Mouse (Mus musculus) midbrain, embryonic 13.5 days (tissue): ENCODE measurements around the gene Mettl22. TPM values are rescaled to one million over a fixed set of nuclear protein-coding genes. Genes with fewer than 3 reads are reported as not detected.
A peak's percentile ranks its signal among the peaks of the same experiment; 100 is the strongest.

Experiments used
- ATAC-seq: fragments of 200-750 bp; cut with Nextera tagmentation; 2 replicates; pipeline ENCODE4 v1.8.0; 2017; ENCODE audit warnings: mild to moderate bottlenecking, moderate TSS enrichment, moderate library complexity
- H3K27ac ChIP-seq: fragments of 300-500 bp; sonication (generic); 2 replicates; pipeline ENCODE4 v1.5.1; 2015; ENCODE audit warnings: inconsistent platforms, mild to moderate bottlenecking, moderate library complexity
- H3K27me3 ChIP-seq: fragments of 300-500 bp; sonication (generic); 2 replicates; pipeline ENCODE4 v1.6.1; 2015; ENCODE audit warnings: mild to moderate bottlenecking, inconsistent platforms
- H3K36me3 ChIP-seq: fragments of 300-500 bp; sonication (generic); 2 replicates; pipeline ENCODE4 v1.6.1; 2015; ENCODE audit warnings: mild to moderate bottlenecking, inconsistent platforms
- H3K4me1 ChIP-seq: fragments of 300-500 bp; sonication (generic); replicated peaks from 2 replicates; pipeline ENCODE4 v1.6.1; 2015; ENCODE audit warnings: inconsistent platforms
- H3K4me2 ChIP-seq: fragments of 300-500 bp; sonication (generic); replicated peaks from 2 replicates; pipeline ENCODE4 v1.6.1; 2015; ENCODE audit warnings: moderate library complexity, mild to moderate bottlenecking, inconsistent platforms
- H3K4me3 ChIP-seq: fragments of 300-500 bp; sonication (generic); replicated peaks from 2 replicates; pipeline ENCODE4 v1.5.1; 2015; ENCODE audit warnings: mild to moderate bottlenecking, inconsistent platforms
- H3K9ac ChIP-seq: fragments of 300-500 bp; sonication (generic); replicated peaks from 2 replicates; pipeline ENCODE4 v1.6.1; 2015; ENCODE audit warnings: mild to moderate bottlenecking, inconsistent platforms
- H3K9me3 ChIP-seq: fragments of 300-500 bp; sonication (generic); 2 replicates; pipeline ENCODE4 v1.6.1; 2016; ENCODE audit warnings: mild to moderate bottlenecking, inconsistent platforms
- WGBS: fragments of 180-500 bp; shearing (Covaris S2); methylation state at CpG from one replicate; pipeline ENCODE4 v1.1.7; 2015; 5-methylcytosine and 5-hydroxymethylcytosine counted together
- polyA plus RNA-seq: library from polyadenylated mRNA; unstranded; fragments of >200 nt; fragmentation: Nextera tagmentation; extraction: Ambion mirVana; gene quantifications from 2 replicates; pipeline ENCODE4 v1.2.1, GENCODE M21; 2015

The Mettl22 gene
- polyA plus RNA-seq, 1 experiment from 2014 or later = 31.4 TPM

DNA sequence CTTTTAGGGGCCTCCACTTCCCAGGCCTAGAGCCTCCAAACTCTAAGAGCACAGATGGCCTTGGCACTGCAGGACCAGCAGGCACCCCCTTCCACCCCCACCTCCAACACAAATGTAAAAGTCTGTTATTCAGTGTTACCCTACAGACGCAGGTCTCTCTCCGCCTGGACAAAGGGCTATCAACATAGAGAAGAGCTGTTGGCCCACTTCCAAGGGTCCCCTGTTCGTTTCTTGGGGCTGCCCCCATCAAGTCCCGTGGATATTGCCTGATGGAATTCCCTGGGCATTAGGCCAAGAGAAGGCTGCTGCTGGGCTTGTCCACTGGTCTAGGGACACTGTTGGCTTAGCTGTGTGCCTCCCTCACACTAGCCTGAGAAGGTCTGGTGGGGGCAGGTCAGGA lies 43.6 kb downstream of the Mettl22 start:
- peak overlapping the region; percentile 75 for H3K9ac ChIP-seq
- H3K9me3 ChIP-seq = no peaks in the 10 kb centered on the region
- H3K4me3 ChIP-seq = peak overlapping the region; percentile 64
- no peaks in the 10 kb centered on the region for H3K27me3 ChIP-seq
- peak overlapping the region; percentile 79 for H3K4me2 ChIP-seq
- WGBS = 14% methylated on average over 4 of the region's 4 CpGs
- no peak for ATAC-seq
- no peaks in the 10 kb centered on the region for H3K36me3 ChIP-seq
- peaks cover 43% of the 10 kb centered on the region for H3K4me1 ChIP-seq
- no peak overlapping the region for H3K27ac ChIP-seq

DNA sequence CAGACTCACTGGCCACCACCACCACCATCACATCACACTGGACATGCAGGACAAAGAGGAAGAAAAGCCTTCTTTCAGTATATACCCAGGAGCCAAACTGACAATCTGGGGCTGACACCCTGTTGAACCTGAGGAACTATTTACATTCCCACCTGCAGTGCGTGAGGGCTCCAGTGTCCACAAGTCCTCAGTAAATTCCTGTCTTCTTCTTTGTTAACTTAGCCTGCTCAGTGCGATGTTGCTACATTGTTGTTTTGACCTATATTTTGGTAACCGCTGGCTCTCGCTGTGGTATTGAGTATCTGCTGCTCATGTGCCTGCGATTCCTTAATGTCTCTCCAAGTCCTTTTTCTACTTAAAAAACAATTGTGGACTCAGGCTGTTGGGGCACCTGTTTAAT lies 49.9 kb downstream of the Mettl22 start:
- no peak overlapping the region for H3K9ac ChIP-seq
- peaks cover 10% of the 10 kb centered on the region; the same call in 1 of the 2 replicates for H3K27me3 ChIP-seq
- H3K4me2 ChIP-seq = no peak overlapping the region
- ATAC-seq = no peak
- 84% methylated on average over 5 of the region's 5 CpGs for WGBS
- H3K27ac ChIP-seq = no peak overlapping the region
- H3K4me1 ChIP-seq = peaks cover 44% of the 10 kb centered on the region
- no peak overlapping the region for H3K4me3 ChIP-seq
- peaks cover 6% of the 10 kb centered on the region; the same call in 1 of the 2 replicates for H3K36me3 ChIP-seq
- H3K9me3 ChIP-seq = no peaks in the 10 kb centered on the region

DNA sequence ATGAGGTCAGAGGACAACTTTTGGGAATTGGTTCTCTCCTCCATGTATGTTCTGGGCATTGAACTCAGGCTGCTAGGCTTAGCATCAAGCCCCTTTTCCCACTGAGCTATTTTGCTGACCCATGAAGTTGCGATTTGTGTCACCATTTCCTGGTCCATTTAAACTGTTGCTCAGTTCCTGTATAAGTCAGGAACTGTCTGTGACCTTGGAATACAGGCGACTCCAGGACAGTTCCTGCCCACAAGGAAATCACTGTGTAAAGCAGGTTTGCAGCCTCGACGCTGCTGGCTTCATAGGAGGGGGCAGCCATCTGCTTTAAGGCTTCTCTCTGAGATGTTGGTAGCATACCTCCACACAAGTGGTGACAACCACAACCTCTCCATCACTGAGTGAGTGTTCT lies 50.7 kb downstream of the Mettl22 start:
- no peaks in the 10 kb centered on the region for H3K9me3 ChIP-seq
- 88% methylated on average over 4 of the region's 4 CpGs for WGBS
- H3K4me1 ChIP-seq = peaks cover 45% of the 10 kb centered on the region
- no peak overlapping the region for H3K9ac ChIP-seq
- peaks cover 6% of the 10 kb centered on the region; the same call in 1 of the 2 replicates for H3K36me3 ChIP-seq
- H3K4me2 ChIP-seq = no peak overlapping the region
- H3K27ac ChIP-seq = no peak overlapping the region
- peaks cover 10% of the 10 kb centered on the region; the same call in 1 of the 2 replicates for H3K27me3 ChIP-seq
- no peak overlapping the region for H3K4me3 ChIP-seq
- ATAC-seq = no peak

- peak overlapping the region; percentile 79 for H3K27ac ChIP-seq
- peaks cover 10% of the 10 kb centered on the region; the same call in 1 of the 2 replicates for H3K27me3 ChIP-seq
- no peak overlapping the region for H3K9ac ChIP-seq
- peaks cover 30% of the 10 kb centered on the region for H3K4me1 ChIP-seq
- peak overlapping the region; percentile 17 for H3K4me2 ChIP-seq
- H3K36me3 ChIP-seq = peaks cover 6% of the 10 kb centered on the region; the same call in 1 of the 2 replicates
- 19% methylated on average over 11 of the region's 11 CpGs for WGBS
- H3K4me3 ChIP-seq = no peak overlapping the region
- peak; percentile 94 for ATAC-seq
- no peaks in the 10 kb centered on the region for H3K9me3 ChIP-seq
These were observed 53.0 kb downstream of the Mettl22 start for GRCm38 (mm10) chr16:8523480-8524144.

DNA sequence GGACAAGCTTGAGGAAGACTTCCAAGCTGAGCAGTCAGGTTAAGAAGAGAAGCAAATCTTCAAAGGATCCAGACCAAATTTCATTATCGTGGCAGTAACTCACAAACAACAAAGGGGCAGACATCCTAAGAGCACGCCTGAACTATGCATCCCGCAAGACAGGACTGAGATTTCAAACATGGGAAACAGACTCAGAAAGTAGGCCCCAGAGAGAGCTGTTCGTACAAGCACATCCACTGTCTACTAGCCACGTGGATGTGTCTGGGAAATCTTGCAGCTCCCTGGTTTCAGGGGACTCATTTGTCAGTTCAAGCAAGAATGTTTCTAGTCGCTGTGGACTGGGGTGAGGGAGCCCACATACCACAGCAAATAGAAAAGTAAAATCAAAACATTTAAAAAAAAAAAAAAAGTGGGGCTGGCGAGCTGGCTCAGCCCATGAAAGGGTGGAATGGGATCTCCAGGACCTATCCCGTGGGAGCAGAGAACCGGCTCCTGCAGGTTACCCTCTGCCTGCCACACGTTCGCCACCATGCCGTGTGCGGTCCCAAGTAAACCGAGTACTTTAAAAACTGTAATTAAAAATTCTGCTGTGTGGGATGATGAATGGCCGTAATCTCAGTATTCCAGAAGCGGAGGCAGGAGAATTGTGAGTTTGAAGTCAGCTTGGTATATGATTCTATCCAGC lies 53.7 kb downstream of the Mettl22 start:
- Histone ChIP-seq H3K4me3 (no peak overlapping the region), H3K27me3 (peaks cover 10% of the 10 kb centered on the region; the same call in 1 of the 2 replicates), H3K9me3 (no peaks in the 10 kb centered on the region), H3K9ac (no peak overlapping the region), H3K4me1 (peaks cover 30% of the 10 kb centered on the region), H3K27ac (peak overlapping the region; percentile 79), H3K36me3 (peaks cover 6% of the 10 kb centered on the region; the same call in 1 of the 2 replicates), H3K4me2 (peak overlapping the region; percentile 17)
- ATAC-seq = peak; percentile 61
- 60% methylated on average over 16 of the region's 16 CpGs for WGBS

- peaks cover 3% of the 10 kb centered on the region; the same call in 1 of the 2 replicates for H3K36me3 ChIP-seq
- H3K9ac ChIP-seq = no peak overlapping the region
- H3K9me3 ChIP-seq = no peaks in the 10 kb centered on the region
- 74% methylated on average over 3 of the region's 3 CpGs for WGBS
- no peak overlapping the region for H3K4me2 ChIP-seq
- peaks cover 10% of the 10 kb centered on the region; the same call in 1 of the 2 replicates for H3K27me3 ChIP-seq
- no peak for ATAC-seq
- H3K4me1 ChIP-seq = peaks cover 30% of the 10 kb centered on the region
- no peak overlapping the region for H3K4me3 ChIP-seq
- no peak overlapping the region for H3K27ac ChIP-seq
These were observed 54.7 kb downstream of the Mettl22 start for GRCm38 (mm10) chr16:8525293-8525692.

DNA sequence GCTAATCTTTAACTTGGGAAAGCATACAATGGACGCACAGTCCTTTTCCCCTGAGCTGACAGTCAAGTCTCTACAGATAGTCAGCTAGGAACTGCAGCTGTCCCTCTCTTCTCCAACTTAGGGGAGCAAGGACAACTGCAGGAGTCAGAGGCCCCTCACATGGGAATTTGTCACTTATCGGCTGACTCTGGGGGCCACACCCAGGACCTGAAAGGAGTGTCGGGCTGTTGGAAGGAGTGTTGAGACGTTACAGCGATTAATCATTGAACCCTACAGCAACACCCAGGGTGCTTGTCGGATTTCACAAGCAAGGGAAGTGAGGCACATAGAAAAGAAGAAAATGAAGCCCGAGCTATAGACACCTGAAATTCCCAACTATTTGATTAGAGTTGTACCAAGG lies 55.3 kb downstream of the Mettl22 start:
- ATAC-seq = no peak
- H3K9ac ChIP-seq = no peak overlapping the region

GRCm38 (mm10) chr16:8529389-8529788 lies 58.8 kb downstream of the Mettl22 start:
- no peak overlapping the region for H3K4me2 ChIP-seq
- no peak for ATAC-seq
- H3K36me3 ChIP-seq = 0 out of 2 replicates have a peak, but pooled peaks cover 11% of the 10 kb centered on the region
- H3K27me3 ChIP-seq = 0 out of 2 replicates have a peak, but pooled peaks cover 8% of the 10 kb centered on the region
- H3K4me1 ChIP-seq = peaks cover 13% of the 10 kb centered on the region
- WGBS = 94% methylated on average over 1 of the region's 1 CpGs
- H3K4me3 ChIP-seq = no peak overlapping the region
- H3K9me3 ChIP-seq = no peaks in the 10 kb centered on the region
- no peak overlapping the region for H3K9ac ChIP-seq
- no peak overlapping the region for H3K27ac ChIP-seq

More for the DNA sequence above, 55.3 kb downstream of the Mettl22 start:
- H3K27ac ChIP-seq = no peak overlapping the region
- no peak overlapping the region for H3K4me3 ChIP-seq
- no peaks in the 10 kb centered on the region for H3K9me3 ChIP-seq
- H3K36me3 ChIP-seq = no peaks in the 10 kb centered on the region
- peaks cover 14% of the 10 kb centered on the region; the same call in 1 of the 2 replicates for H3K27me3 ChIP-seq
- peaks cover 30% of the 10 kb centered on the region for H3K4me1 ChIP-seq
- no peak overlapping the region for H3K4me2 ChIP-seq
- 88% methylated on average over 7 of the region's 7 CpGs for whole genome bisulfite sequencing

- Histone ChIP-seq H3K27ac (no peak overlapping the region), H3K4me3 (no peak overlapping the region), H3K9me3 (no peaks in the 10 kb centered on the region), H3K4me2 (no peak overlapping the region), H3K27me3 (0 out of 2 replicates have a peak, but pooled peaks cover 6% of the 10 kb centered on the region), H3K4me1 (peaks cover 7% of the 10 kb centered on the region; the same call in 1 of the 2 replicates), H3K36me3 (0 out of 2 replicates have a peak, but pooled peaks cover 11% of the 10 kb centered on the region), H3K9ac (no peak overlapping the region)
- WGBS = 88% methylated on average over 14 of the region's 14 CpGs
- ATAC-seq = no peak
These were observed 59.4 kb downstream of the Mettl22 start for GRCm38 (mm10) chr16:8530018-8530417.

- Histone ChIP-seq H3K36me3 (0 out of 2 replicates have a peak, but pooled peaks cover 13% of the 10 kb centered on the region), H3K9ac (no peak overlapping the region), H3K4me1 (0 out of 2 replicates have a peak, but pooled peaks cover 4% of the 10 kb centered on the region), H3K27me3 (peaks cover 18% of the 10 kb centered on the region), H3K9me3 (no peaks in the 10 kb centered on the region), H3K27ac (no peak overlapping the region), H3K4me2 (no peak overlapping the region), H3K4me3 (no peak overlapping the region)
- 93% methylated on average over 9 of the region's 9 CpGs for WGBS
- ATAC-seq = no peak
These were observed 61.9 kb downstream of the Mettl22 start for GRCm38 (mm10) chr16:8532461-8532860.

- 64% methylated on average over 7 of the region's 7 CpGs for WGBS
- ATAC-seq = no peak
- H3K27ac ChIP-seq = no peak overlapping the region
- no peak overlapping the region for H3K4me3 ChIP-seq
- 0 out of 2 replicates have a peak, but pooled peaks cover 13% of the 10 kb centered on the region for H3K36me3 ChIP-seq
- no peak overlapping the region for H3K4me2 ChIP-seq
- 0 out of 2 replicates have a peak, but pooled peaks cover 6% of the 10 kb centered on the region for H3K4me1 ChIP-seq
- peaks cover 18% of the 10 kb centered on the region for H3K27me3 ChIP-seq
- no peaks in the 10 kb centered on the region for H3K9me3 ChIP-seq
- H3K9ac ChIP-seq = no peak overlapping the region
These were observed 62.3 kb downstream of the Mettl22 start for GRCm38 (mm10) chr16:8532894-8533293.

- H3K27ac ChIP-seq = no peak overlapping the region
- 0 out of 2 replicates have a peak, but pooled peaks cover 13% of the 10 kb centered on the region for H3K36me3 ChIP-seq
- H3K9me3 ChIP-seq = no peaks in the 10 kb centered on the region
- ATAC-seq = no peak
- no peak overlapping the region for H3K4me3 ChIP-seq
- no peak overlapping the region for H3K9ac ChIP-seq
- H3K4me1 ChIP-seq = peaks cover 9% of the 10 kb centered on the region
- H3K4me2 ChIP-seq = no peak overlapping the region
- peaks cover 18% of the 10 kb centered on the region for H3K27me3 ChIP-seq
- 87% methylated on average over 6 of the region's 6 CpGs for WGBS
These were observed 62.9 kb downstream of the Mettl22 start for GRCm38 (mm10) chr16:8533477-8533876.
